Mouse (Mus musculus) midbrain, embryonic 11.5 days (tissue): Measurements from ENCODE around the gene Grb2. TPM values are rescaled to one million over a fixed set of nuclear protein-coding genes. Genes with fewer than 3 reads are reported as not detected.

Experiments used
- ATAC-seq: fragments of 200-750 bp; cut with Nextera tagmentation; 2 replicates; pipeline ENCODE4 v1.8.0; 2017; ENCODE audit warnings: moderate TSS enrichment, moderate library complexity; ENCODE audit not compliant: low FRiP score
- DNase-seq: peaks from one replicate; pipeline ENCODE4 v3.0.0; 2015; ENCODE audit warnings: low spot score; ENCODE audit errors: missing footprints
- H3K27ac ChIP-seq: fragments of 300-500 bp; sonication (generic); 2 replicates; pipeline ENCODE4 v1.5.1; 2014; ENCODE audit warnings: low read depth, low read length
- H3K27me3 ChIP-seq: fragments of 300-500 bp; sonication (generic); 2 replicates; pipeline ENCODE4 v1.6.1; 2014; ENCODE audit warnings: mild to moderate bottlenecking, low read length, moderate library complexity, mixed read lengths; ENCODE audit not compliant: control insufficient read depth, insufficient read depth
- H3K36me3 ChIP-seq: fragments of 300-500 bp; sonication (generic); 2 replicates; pipeline ENCODE4 v1.6.1; 2014; ENCODE audit warnings: mild to moderate bottlenecking, low read length, moderate library complexity, mixed read lengths; ENCODE audit not compliant: control insufficient read depth, insufficient read depth
- H3K4me1 ChIP-seq: fragments of 300-500 bp; sonication (generic); 2 replicates; pipeline ENCODE4 v1.6.1; 2014; ENCODE audit warnings: low read length; ENCODE audit not compliant: control insufficient read depth, insufficient read depth
- H3K4me2 ChIP-seq: fragments of 300-500 bp; sonication (generic); 2 replicates; pipeline ENCODE4 v1.6.1; 2014; ENCODE audit warnings: mild to moderate bottlenecking, moderate library complexity
- H3K4me3 ChIP-seq: fragments of 300-500 bp; sonication (generic); 2 replicates; pipeline ENCODE4 v1.5.1; 2014; ENCODE audit warnings: low read depth, low read length
- H3K9ac ChIP-seq: fragments of 300-500 bp; sonication (generic); 2 replicates; pipeline ENCODE4 v1.6.1; 2014; ENCODE audit warnings: low read length
- H3K9me3 ChIP-seq: fragments of 300-500 bp; sonication (generic); 2 replicates; pipeline ENCODE4 v1.6.1; 2016; ENCODE audit warnings: low read length; ENCODE audit not compliant: control insufficient read depth
- WGBS: fragments of 180-500 bp; shearing (Covaris S2); extraction: QIAGEN DNeasy Blood & Tissue Kit; methylation state at CpG from one replicate; pipeline ENCODE4 v1.1.7; 2014; 5-methylcytosine and 5-hydroxymethylcytosine counted together
- polyA plus RNA-seq: library from polyadenylated mRNA; unstranded; fragments of >200 nt; fragmentation: Nextera tagmentation; extraction: Ambion mirVana; gene quantifications from 2 replicates; pipeline ENCODE4 v1.2.1, GENCODE M21; 2014

Grb2 gene
- polyA plus RNA-seq, 1 experiment from 2014 or later: 77.7 TPM

- 92% methylated on average over 7 of the region's 7 CpGs for WGBS
- Histone ChIP-seq H3K4me3 (no peak overlapping the region), H3K4me2 (no peak overlapping the region), H3K4me1 (no peaks in the 10 kb centered on the region), H3K27me3 (no peaks in the 10 kb centered on the region), H3K36me3 (no peaks in the 10 kb centered on the region), H3K9me3 (no peaks in the 10 kb centered on the region), H3K27ac (no peak overlapping the region), H3K9ac (no peak overlapping the region)
- ATAC-seq (no peak), DNase-seq (no peak)
Measured at GRCm38 (mm10) chr11:115672226-115672987, 36.0 kb downstream of the Grb2 start.

DNA sequence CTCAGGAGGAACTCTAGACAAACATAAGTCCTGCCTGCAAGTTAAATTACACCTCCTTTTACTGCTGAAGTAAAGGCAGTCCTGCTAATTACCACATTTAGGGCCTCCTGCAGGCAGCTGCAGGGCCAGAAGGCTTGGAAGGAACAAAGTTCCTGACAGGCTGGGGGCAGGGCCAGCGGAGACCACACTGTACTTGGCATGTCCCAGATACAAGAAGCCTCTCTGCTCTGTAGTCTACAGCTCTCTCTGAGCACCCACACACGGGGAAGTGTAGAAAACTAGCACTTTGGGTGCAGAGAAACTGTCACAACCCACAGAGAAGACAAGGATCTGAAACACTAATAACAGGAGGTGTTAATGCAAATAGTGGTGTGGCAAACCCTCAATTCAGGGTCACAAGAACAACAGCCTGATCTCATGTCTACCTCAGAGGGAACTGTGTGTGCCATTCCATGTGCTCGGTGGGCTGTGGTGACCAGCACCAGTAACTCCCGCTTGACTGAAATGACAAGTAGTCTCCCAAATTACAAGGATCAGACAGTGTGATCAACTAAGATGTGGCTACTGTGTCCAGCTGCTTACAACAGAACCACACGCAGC, 37.8 kb downstream of the Grb2 start:
- Histone ChIP-seq H3K27ac (no peak overlapping the region), H3K4me3 (no peak overlapping the region), H3K27me3 (no peaks in the 10 kb centered on the region), H3K4me1 (no peaks in the 10 kb centered on the region), H3K4me2 (no peak overlapping the region), H3K36me3 (no peaks in the 10 kb centered on the region), H3K9ac (no peak overlapping the region; the same call in 1 of the 2 replicates), H3K9me3 (no peaks in the 10 kb centered on the region)
- ATAC-seq (no peak), DNase-seq (no peak)
- 49% methylated on average over 5 of the region's 5 CpGs for WGBS

- Histone ChIP-seq H3K9me3 (no peaks in the 10 kb centered on the region), H3K4me3 (no peak overlapping the region), H3K9ac (no peak overlapping the region), H3K36me3 (no peaks in the 10 kb centered on the region), H3K4me2 (no peak overlapping the region), H3K27ac (no peak overlapping the region), H3K27me3 (no peaks in the 10 kb centered on the region), H3K4me1 (no peaks in the 10 kb centered on the region)
- DNase-seq: no peak
- 82% methylated on average over 4 of the region's 4 CpGs for WGBS
- ATAC-seq: no peak
Measured at GRCm38 (mm10) chr11:115663676-115664335, 44.6 kb downstream of the Grb2 start.

DNA sequence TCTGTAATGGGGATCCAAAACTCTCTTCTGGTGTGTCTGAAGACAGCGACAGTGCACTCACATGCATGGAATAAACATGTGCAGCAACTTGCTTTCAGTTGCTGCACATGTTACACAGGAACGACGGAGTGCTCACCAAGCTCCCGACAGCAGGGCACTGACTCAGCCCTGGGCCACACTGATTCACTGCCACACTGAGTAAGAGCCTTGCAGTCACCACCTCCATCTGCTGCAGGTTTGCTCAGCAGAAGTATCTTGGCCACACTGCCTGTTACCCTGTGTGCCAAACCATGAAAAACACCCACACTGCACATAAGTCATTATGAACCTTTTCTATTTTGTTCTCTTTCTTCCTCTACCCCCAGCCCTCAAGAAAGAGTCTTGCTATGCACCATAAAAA, 48.0 kb downstream of the Grb2 start:
- Histone ChIP-seq H3K36me3 (no peaks in the 10 kb centered on the region), H3K9ac (no peak overlapping the region), H3K4me1 (no peaks in the 10 kb centered on the region)

DNA sequence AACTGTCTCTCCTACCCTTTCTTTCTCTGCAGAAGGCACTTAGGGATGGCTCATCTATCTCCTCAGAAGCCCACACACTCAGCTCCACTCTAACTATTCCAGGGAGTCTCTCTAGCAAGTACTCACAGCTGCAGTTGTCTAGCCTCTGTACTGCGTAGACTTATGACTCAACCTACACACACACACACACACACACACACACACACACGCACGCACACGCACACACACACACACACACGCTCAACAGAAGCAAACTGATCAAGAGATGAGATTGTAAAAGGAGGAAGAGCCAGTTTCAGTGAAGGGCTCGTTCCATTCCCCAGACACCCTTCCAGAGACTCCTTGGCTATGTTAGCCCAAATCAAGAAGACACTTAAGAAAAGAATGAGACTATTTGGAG, 49.9 kb downstream of the Grb2 start:
- H3K9me3 ChIP-seq: no peaks in the 10 kb centered on the region
- no peaks in the 10 kb centered on the region for H3K4me1 ChIP-seq
- DNase-seq: no peak
- no peak overlapping the region for H3K4me3 ChIP-seq
- H3K27me3 ChIP-seq: no peaks in the 10 kb centered on the region
- H3K36me3 ChIP-seq: no peaks in the 10 kb centered on the region
- ATAC-seq: no peak
- no peak overlapping the region for H3K4me2 ChIP-seq
- WGBS: 92% methylated on average over 6 of the region's 6 CpGs
- H3K27ac ChIP-seq: no peak overlapping the region
- H3K9ac ChIP-seq: no peak overlapping the region

More for the DNA sequence above, 48.0 kb downstream of the Grb2 start:
- H3K27ac ChIP-seq: no peak overlapping the region
- H3K4me2 ChIP-seq: no peak overlapping the region
- no peaks in the 10 kb centered on the region for H3K27me3 ChIP-seq
- H3K9me3 ChIP-seq: no peaks in the 10 kb centered on the region
- no peak for ATAC-seq
- H3K4me3 ChIP-seq: no peak overlapping the region
- DNase-seq: no peak
- WGBS: 91% methylated on average over 4 of the region's 4 CpGs

GRCm38 (mm10) chr11:115654128-115654527, 54.3 kb downstream of the Grb2 start:
- WGBS: 86% methylated on average over 2 of the region's 2 CpGs
- H3K27me3 ChIP-seq: no peaks in the 10 kb centered on the region
- H3K4me3 ChIP-seq: no peak overlapping the region
- H3K9ac ChIP-seq: no peak overlapping the region
- no peaks in the 10 kb centered on the region for H3K4me1 ChIP-seq
- H3K4me2 ChIP-seq: no peak overlapping the region
- no peak for ATAC-seq
- no peak overlapping the region for H3K27ac ChIP-seq
- DNase-seq: no peak
- no peaks in the 10 kb centered on the region for H3K9me3 ChIP-seq
- H3K36me3 ChIP-seq: no peaks in the 10 kb centered on the region

DNA sequence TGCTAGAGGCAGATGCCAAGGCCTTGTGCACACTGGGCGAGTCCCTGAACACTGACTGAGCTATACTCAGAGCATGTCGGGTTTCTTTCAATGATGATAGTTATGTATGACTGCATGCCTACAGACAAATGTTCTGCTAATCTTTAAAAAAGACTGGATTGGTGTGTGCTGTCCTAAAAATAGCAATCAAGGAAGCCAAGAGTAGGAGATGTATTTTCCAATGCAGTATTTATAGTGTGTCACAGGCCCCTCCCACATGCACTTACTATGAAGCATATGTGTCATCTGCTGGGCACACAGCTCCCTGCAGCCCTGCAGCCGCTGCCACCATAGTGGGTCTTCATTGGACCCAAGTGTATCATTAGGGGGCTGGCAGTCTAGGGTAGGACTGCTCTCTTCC, 55.2 kb downstream of the Grb2 start:
- H3K27me3 ChIP-seq: no peaks in the 10 kb centered on the region
- WGBS: 93% methylated on average over 3 of the region's 3 CpGs
- H3K9ac ChIP-seq: no peak overlapping the region
- no peak overlapping the region for H3K4me2 ChIP-seq
- no peak overlapping the region for H3K4me3 ChIP-seq
- no peaks in the 10 kb centered on the region for H3K9me3 ChIP-seq
- ATAC-seq (no peak), DNase-seq (no peak)
- no peak overlapping the region for H3K27ac ChIP-seq
- H3K36me3 ChIP-seq: no peaks in the 10 kb centered on the region
- H3K4me1 ChIP-seq: no peaks in the 10 kb centered on the region

GRCm38 (mm10) chr11:115651680-115652079, 56.7 kb downstream of the Grb2 start:
- no peak for DNase-seq

DNA sequence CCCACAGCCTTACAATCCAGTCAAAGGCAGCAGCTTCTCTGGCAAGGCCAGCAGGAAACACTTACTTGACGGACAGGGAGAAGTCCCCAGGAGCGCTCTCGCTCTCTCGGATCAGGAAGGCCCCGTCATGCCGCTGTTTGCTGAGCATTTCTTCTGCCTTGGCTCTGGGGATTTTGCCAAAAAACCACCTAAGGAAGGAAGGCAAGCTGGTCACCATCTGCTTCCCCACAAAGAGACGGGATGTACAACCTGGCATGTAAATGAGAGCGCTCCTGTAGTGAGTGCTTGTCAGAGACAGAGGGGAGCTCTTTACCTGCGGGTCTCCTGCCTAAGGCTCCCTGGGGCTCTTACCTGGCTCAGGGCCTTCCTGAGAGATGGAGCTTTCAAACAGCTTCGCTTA, 58.7 kb downstream of the Grb2 start:
- DNase-seq (no peak), ATAC-seq (no peak)
- Histone ChIP-seq H3K4me3 (no peak overlapping the region), H3K9me3 (no peaks in the 10 kb centered on the region), H3K4me2 (no peak overlapping the region), H3K4me1 (no peaks in the 10 kb centered on the region), H3K36me3 (no peaks in the 10 kb centered on the region; the same call in 1 of the 2 replicates), H3K27me3 (no peaks in the 10 kb centered on the region), H3K9ac (no peak overlapping the region), H3K27ac (no peak overlapping the region)
- 57% methylated on average over 10 of the region's 10 CpGs for WGBS

More at GRCm38 (mm10) chr11:115651680-115652079, 56.7 kb downstream of the Grb2 start:
- no peak for ATAC-seq
- Histone ChIP-seq H3K4me3 (no peak overlapping the region), H3K9ac (no peak overlapping the region), H3K27me3 (no peaks in the 10 kb centered on the region), H3K4me1 (no peaks in the 10 kb centered on the region), H3K9me3 (no peaks in the 10 kb centered on the region), H3K27ac (no peak overlapping the region), H3K36me3 (no peaks in the 10 kb centered on the region; the same call in 1 of the 2 replicates), H3K4me2 (no peak overlapping the region)
- WGBS: 96% methylated on average over 3 of the region's 3 CpGs
